Mouse (Mus musculus): Measurements from ENCODE around the gene Fkbp9.

DNA sequence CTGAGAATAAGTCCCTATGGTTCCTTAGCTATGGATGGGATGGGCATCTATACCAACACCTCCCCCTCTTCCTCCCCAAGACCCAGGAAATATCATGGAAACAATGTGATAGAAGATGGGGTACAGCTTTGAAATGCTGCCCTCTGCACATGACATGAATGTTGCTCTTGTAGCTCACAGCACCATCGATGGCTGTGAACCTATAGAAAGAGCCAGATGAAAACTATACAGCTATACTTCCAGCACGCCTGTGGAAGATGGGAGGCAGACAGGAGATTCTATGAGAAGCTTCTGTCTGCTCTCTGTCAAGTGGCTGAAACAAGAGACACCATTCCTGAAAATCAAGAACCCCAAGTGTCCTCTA is 12.8 kb upstream of the Fkbp9 start:
- TF ChIP-seq ZC3H11A (IDR thresholded peaks at IDR 0.05; ENCODE audit: borderline replicate concordance, low read depth, low read length), result no peak
- TF ChIP-seq CHD2 (IDR thresholded peaks at IDR 0.05; ENCODE audit: low read depth, low read length), result no peak
- TF ChIP-seq MAFK (IDR thresholded peaks at IDR 0.05; ENCODE audit: insufficient read depth, low read depth, low read length), result no peak
- TF ChIP-seq ZNF384 (IDR thresholded peaks at IDR 0.05; ENCODE audit: low read depth, low read length), result no peak
- no peak for TF ChIP-seq HCFC1 (IDR thresholded peaks at IDR 0.05; ENCODE audit: borderline replicate concordance, insufficient read depth, low read length)

Measured in ES-E14 (cell line).